Mouse (Mus musculus): ENCODE results near the gene Mrln. TPM values are rescaled to one million over a fixed set of nuclear protein-coding genes. Genes with fewer than 3 reads are reported as not detected.

Gene Mrln
- polyA plus RNA-seq, 1 experiment = not detected

GRCm38 (mm10) chr10:70264337-70265036 is 60.0 kb downstream of the Mrln start:
- Histone ChIP-seq H3K4me3 (ENCODE audit: insufficient read depth, low read length) (no peak overlapping the region), H3K4me1 (ENCODE audit: control insufficient read depth, insufficient read depth, low read length) (no peaks in the 10 kb centered on the region; the same call in 1 of the 2 replicates), H3K27ac (ENCODE audit: insufficient read depth, low read depth, low read length) (no peak overlapping the region)
- TF ChIP-seq CTCF (IDR thresholded peaks at IDR 0.05; ENCODE audit: low read depth, low read length) (no peak), POLR2A (IDR thresholded peaks at IDR 0.05; ENCODE audit: borderline replicate concordance, low read depth, low read length) (no peak)

GRCm38 (mm10) chr10:70266501-70266900 is 62.0 kb downstream of the Mrln start:
- H3K4me3 ChIP-seq (ENCODE audit: insufficient read depth, low read length) = no peak overlapping the region
- no peak for TF ChIP-seq POLR2A (IDR thresholded peaks at IDR 0.05; ENCODE audit: borderline replicate concordance, low read depth, low read length)
- no peak for TF ChIP-seq CTCF (IDR thresholded peaks at IDR 0.05; ENCODE audit: low read depth, low read length)
- H3K4me1 ChIP-seq (ENCODE audit: control insufficient read depth, insufficient read depth, low read length) = no peaks in the 10 kb centered on the region; the same call in 1 of the 2 replicates
- no peak overlapping the region for H3K27ac ChIP-seq (ENCODE audit: insufficient read depth, low read depth, low read length)

GRCm38 (mm10) chr10:70268581-70269446 is 64.3 kb downstream of the Mrln start:
- no peak for TF ChIP-seq POLR2A (IDR thresholded peaks at IDR 0.05; ENCODE audit: borderline replicate concordance, low read depth, low read length)
- no peak for TF ChIP-seq CTCF (IDR thresholded peaks at IDR 0.05; ENCODE audit: low read depth, low read length)

More at GRCm38 (mm10) chr10:70268581-70269446, 64.3 kb downstream of the Mrln start:
- H3K4me3 ChIP-seq (ENCODE audit: insufficient read depth, low read length) = no peak overlapping the region
- H3K4me1 ChIP-seq (ENCODE audit: control insufficient read depth, insufficient read depth, low read length) = no peaks in the 10 kb centered on the region; the same call in 1 of the 2 replicates
- no peak overlapping the region for H3K27ac ChIP-seq (ENCODE audit: insufficient read depth, low read depth, low read length)

Other genes starting within 250 kb of the Mrln start
- gene Ccdc6, start 107.5 kb upstream of the Mrln start, polyA plus RNA-seq (2012; ENCODE audit: insufficient read depth, insufficient read length, missing spikeins) = 30.5 and 33.8 TPM in 2 replicates
- gene Slc16a9, start 40.4 kb downstream of the Mrln start, polyA plus RNA-seq (2012; ENCODE audit: insufficient read depth, insufficient read length, missing spikeins) = 0.34 and 0.43 TPM in 2 replicates
- not detected in 2 replicates for gene Fam13c, start 235.8 kb downstream of the Mrln start, polyA plus RNA-seq (2012; ENCODE audit: insufficient read depth, insufficient read length, missing spikeins)

All from bone marrow macrophage, adult 2 months (primary cell).